Comparison of ENCODE assay signal across 8 mouse cellular contexts in genomic region chr2:27915726-27916125, GRCm38 (mm10). TPM values are rescaled to one million over a fixed set of nuclear protein-coding genes. Genes with fewer than 3 reads are reported as not detected.
DNase-seq lines count a peak whose midpoint lies in the region; ATAC-seq and TF ChIP-seq lines count a peak whose summit lies in the region.

No protein-coding gene starts in this region.

- no peaks in the 10 kb centered on the region for H3K9me3 ChIP-seq in liver, embryonic 14.5 days (ENCODE audit: control insufficient read depth, low read length)

- H3K9ac ChIP-seq in liver, embryonic 14.5 days (replicated peaks): no peak overlapping the region

- no peak for ATAC-seq in liver, embryonic 14.5 days (ENCODE audit: insufficient read depth)

- no peak overlapping the region for H3K27ac ChIP-seq in liver, embryonic 14.5 days

- intact Hi-C loops in heart, postnatal 36 days (cut with DNase I): no loop called here

- H3K4me3 ChIP-seq in C2C12 (ENCODE audit: insufficient read depth, poor library complexity, severe bottlenecking): no peak overlapping the region
- no peak overlapping the region for H3K4me3 ChIP-seq in liver, embryonic 14.5 days (ENCODE audit: insufficient read depth in 1 of 2, low read depth in 2 of 2, low read length in 2 of 2)

- peak; percentile 40 for TF ChIP-seq CTCF in C2C12 (IDR thresholded peaks at IDR 0.05; ENCODE audit: control insufficient read depth, insufficient read depth, insufficient read length)
- peak; percentile 87 for TF ChIP-seq CTCF in liver, embryonic 14.5 days (IDR thresholded peaks at IDR 0.05; ENCODE audit: low read depth)

- no peak for TF ChIP-seq EP300 in liver, embryonic 14.5 days (IDR thresholded peaks at IDR 0.05; ENCODE audit: low read depth)

- DNase-seq in heart, postnatal 4 days: peak; percentile 59
- no peak for DNase-seq in heart, postnatal 36 days
- DNase-seq in adrenal gland, postnatal 25 days: peak; percentile 55
- DNase-seq in liver, embryonic 14.5 days (ENCODE audit: low read depth in 3 of 3, low spot score in 3 of 3): peak in 1 of 3 experiments; percentile 17
- DNase-seq in right cerebral cortex, postnatal 4 days: no peak
- no peak for DNase-seq in layer of hippocampus, postnatal 10 days (ENCODE audit: low spot score in 2 of 2)
- no peak for DNase-seq in ovary, postnatal 10 days (ENCODE audit: low spot score)

- WGBS in liver, embryonic 14.5 days (ENCODE audit: insufficient replicate concordance): 43% methylated on average over 4 of the region's 4 CpGs

- peaks cover 99% of the 10 kb centered on the region for H3K79me3 ChIP-seq in C2C12 (ENCODE audit: low read depth)

- H3ac ChIP-seq in C2C12 (ENCODE audit: control insufficient read depth, insufficient read length, low read depth): peak overlapping the region; percentile 27

- peaks cover 31% of the 10 kb centered on the region for H3K36me3 ChIP-seq in C2C12 (ENCODE audit: control insufficient read depth, insufficient read depth)
- H3K36me3 ChIP-seq in liver, embryonic 14.5 days (replicated peaks; ENCODE audit: control insufficient read depth, insufficient read depth, low read depth): no peaks in the 10 kb centered on the region

- H3K27me3 ChIP-seq in C2C12 (ENCODE audit: control insufficient read depth, insufficient read depth, insufficient read length): no peaks in the 10 kb centered on the region
- H3K27me3 ChIP-seq in liver, embryonic 14.5 days (ENCODE audit: control insufficient read depth, insufficient read depth, low read length): no peaks in the 10 kb centered on the region

- H3K79me2 ChIP-seq in C2C12 (ENCODE audit: control insufficient read depth, insufficient read depth): peaks cover 100% of the 10 kb centered on the region

- no peaks in the 10 kb centered on the region for H3K4me1 ChIP-seq in liver, embryonic 14.5 days (replicated peaks; ENCODE audit: control insufficient read depth in 2 of 2, insufficient read depth in 2 of 2, low read length in 1 of 2)

- no peak overlapping the region for H3K4me2 ChIP-seq in liver, embryonic 14.5 days (ENCODE audit: low read depth)

TF ChIP-seq in C2C12, 6 proteins besides CTCF, POLR2A, EP300 and RAD21:
- TF ChIP-seq USF1 (IDR thresholded peaks at IDR 0.05; ENCODE audit: low read depth): no peak
TF ChIP-seq in C2C12: peak in this region for 0.

RNA-seq across cellular contexts. Expression of gene Col5a1, which starts 29.5 kb away (rescaled TPM):
- 100 to 1,000 TPM; 167 to 185 TPM for total RNA-seq in heart, postnatal 4 days (2021)
- 10 to 100 TPM; 35.8 to 42.4 TPM for total RNA-seq in heart, postnatal 36 days (2021)
- polyA plus RNA-seq in C2C12 (2012; fragmentation: generic; extraction: Trizol): 37.9 TPM
- 60.7 and 62.0 TPM in 2 replicates for total RNA-seq in adrenal gland, postnatal 25 days (2021)
- polyA plus RNA-seq in liver, embryonic 14.5 days (2012; rRNA removed): 3.7 and 6.2 TPM in 2 replicates
- 6.8 and 9.0 TPM in 2 replicates for polyA plus RNA-seq in liver, embryonic 14.5 days (2014; fragmentation: Nextera tagmentation; extraction: Ambion mirVana)
- 10 to 100 TPM in 1 of 2 experiments, 1 to 10 TPM in 1; 9.9 to 10.8 TPM for total RNA-seq in layer of hippocampus, postnatal 10 days (2021)

Comparison
In these comparisons a context has a peak if more than half of its experiments do, and no peak if none do; other contexts are left out.
1. DNase-seq: peak in heart, postnatal 4 days (single experiment) and adrenal gland, postnatal 25 days (single experiment); none in heart, postnatal 36 days (0 of 2), right cerebral cortex, postnatal 4 days (single experiment), layer of hippocampus, postnatal 10 days (0 of 2) and ovary, postnatal 10 days (single experiment).